Mouse (Mus musculus): ENCODE results near the gene Hdhd5. TPM values are rescaled to one million over a fixed set of nuclear protein-coding genes. Genes with fewer than 3 reads are reported as not detected.
A peak's percentile ranks its signal among the peaks of the same experiment; 100 is the strongest.

The Hdhd5 gene
- polyA plus RNA-seq, 1 experiment from 2014 or later, result 15.7 TPM

GRCm38 (mm10) chr6:120496544-120496943 lies 34.6 kb downstream of the Hdhd5 start:
- DNase-seq (ENCODE audit: low spot score) (no peak), ATAC-seq (ENCODE audit: insufficient read depth, low FRiP score, low TSS enrichment) (no peak)
- Histone ChIP-seq H3K36me3 (ENCODE audit: control insufficient read depth, insufficient read depth, low read length) (no peaks in the 10 kb centered on the region), H3K4me1 (ENCODE audit: control insufficient read depth, insufficient read depth, low read length) (peaks cover 13% of the 10 kb centered on the region), H3K4me3 (ENCODE audit: low read depth, low read length) (no peak overlapping the region), H3K27ac (ENCODE audit: low read depth, low read length) (no peak overlapping the region), H3K9me3 (ENCODE audit: control insufficient read depth, low read length) (no peaks in the 10 kb centered on the region), H3K9ac (ENCODE audit: low read length) (no peak overlapping the region), H3K4me2 (ENCODE audit: low read depth) (no peak overlapping the region), H3K27me3 (ENCODE audit: control insufficient read depth, insufficient read depth, low read length) (peaks cover 18% of the 10 kb centered on the region)
- WGBS, result 79% methylated on average over 3 of the region's 3 CpGs

GRCm38 (mm10) chr6:120493374-120494181 lies 37.5 kb downstream of the Hdhd5 start, which contains the start of gene Tmem121b:
Gene Tmem121b (minus strand): TSS chr6:120493807.
- no peaks in the 10 kb centered on the region for H3K36me3 ChIP-seq (ENCODE audit: control insufficient read depth, insufficient read depth, low read length)
- H3K4me1 ChIP-seq (ENCODE audit: control insufficient read depth, insufficient read depth, low read length), result peaks cover 13% of the 10 kb centered on the region
- WGBS, result under 1% methylated on average over 64 of the region's 84 CpGs
- peak within 1 kb of the TSS; percentile 82 for H3K9ac ChIP-seq (ENCODE audit: low read length)
- peaks cover 20% of the 10 kb centered on the region for H3K27me3 ChIP-seq (ENCODE audit: control insufficient read depth, insufficient read depth, low read length)
- H3K9me3 ChIP-seq (ENCODE audit: control insufficient read depth, low read length), result no peaks in the 10 kb centered on the region
- peak within 1 kb of the TSS; percentile 70 for H3K4me3 ChIP-seq (ENCODE audit: low read depth, low read length)
- H3K27ac ChIP-seq (ENCODE audit: low read depth, low read length), result peak within 1 kb of the TSS; percentile 81
- H3K4me2 ChIP-seq (ENCODE audit: low read depth), result peak within 1 kb of the TSS; percentile 89
- ATAC-seq (ENCODE audit: insufficient read depth, low FRiP score, low TSS enrichment) (peak; percentile 84), DNase-seq (ENCODE audit: low spot score) (peak; percentile 90)

- Histone ChIP-seq H3K9ac (ENCODE audit: low read length) (peak overlapping the region; percentile 82), H3K4me2 (ENCODE audit: low read depth) (peak overlapping the region; percentile 89), H3K4me3 (ENCODE audit: low read depth, low read length) (peak overlapping the region; percentile 70), H3K4me1 (ENCODE audit: control insufficient read depth, insufficient read depth, low read length) (peaks cover 13% of the 10 kb centered on the region), H3K9me3 (ENCODE audit: control insufficient read depth, low read length) (no peaks in the 10 kb centered on the region), H3K36me3 (ENCODE audit: control insufficient read depth, insufficient read depth, low read length) (no peaks in the 10 kb centered on the region), H3K27ac (ENCODE audit: low read depth, low read length) (peak overlapping the region; percentile 81), H3K27me3 (ENCODE audit: control insufficient read depth, insufficient read depth, low read length) (peaks cover 20% of the 10 kb centered on the region)
- under 1% methylated on average over 90 of the region's 95 CpGs for WGBS
- DNase-seq (ENCODE audit: low spot score), result peak; percentile 62
- ATAC-seq (ENCODE audit: insufficient read depth, low FRiP score, low TSS enrichment), result peak; percentile 14; the same call in 1 of the 2 replicates
Observed at GRCm38 (mm10) chr6:120492499-120493373, 38.4 kb downstream of the Hdhd5 start.

- H3K36me3 ChIP-seq (ENCODE audit: control insufficient read depth, insufficient read depth, low read length), result no peaks in the 10 kb centered on the region
- WGBS, result 12% methylated on average over 22 of the region's 22 CpGs
- DNase-seq (ENCODE audit: low spot score) (no peak), ATAC-seq (ENCODE audit: insufficient read depth, low FRiP score, low TSS enrichment) (0 out of 2 replicates have a peak, but pooled peaks have one; percentile 1)
- peak overlapping the region; percentile 70 for H3K4me3 ChIP-seq (ENCODE audit: low read depth, low read length)
- peaks cover 20% of the 10 kb centered on the region for H3K27me3 ChIP-seq (ENCODE audit: control insufficient read depth, insufficient read depth, low read length)
- peak overlapping the region; percentile 82 for H3K9ac ChIP-seq (ENCODE audit: low read length)
- peaks cover 13% of the 10 kb centered on the region for H3K4me1 ChIP-seq (ENCODE audit: control insufficient read depth, insufficient read depth, low read length)
- peak overlapping the region; percentile 89 for H3K4me2 ChIP-seq (ENCODE audit: low read depth)
- H3K9me3 ChIP-seq (ENCODE audit: control insufficient read depth, low read length), result no peaks in the 10 kb centered on the region
- H3K27ac ChIP-seq (ENCODE audit: low read depth, low read length), result no peak overlapping the region
Observed at GRCm38 (mm10) chr6:120491862-120492498, 39.1 kb downstream of the Hdhd5 start.

GRCm38 (mm10) chr6:120491064-120491463 lies 40.1 kb downstream of the Hdhd5 start:
- Histone ChIP-seq H3K27ac (ENCODE audit: low read depth, low read length) (no peak overlapping the region), H3K9me3 (ENCODE audit: control insufficient read depth, low read length) (no peaks in the 10 kb centered on the region), H3K27me3 (ENCODE audit: control insufficient read depth, insufficient read depth, low read length) (peaks cover 20% of the 10 kb centered on the region), H3K36me3 (ENCODE audit: control insufficient read depth, insufficient read depth, low read length) (no peaks in the 10 kb centered on the region), H3K4me1 (ENCODE audit: control insufficient read depth, insufficient read depth, low read length) (peaks cover 13% of the 10 kb centered on the region), H3K9ac (ENCODE audit: low read length) (no peak overlapping the region), H3K4me3 (ENCODE audit: low read depth, low read length) (no peak overlapping the region), H3K4me2 (ENCODE audit: low read depth) (no peak overlapping the region; the same call in 1 of the 2 replicates)
- ATAC-seq (ENCODE audit: insufficient read depth, low FRiP score, low TSS enrichment) (no peak), DNase-seq (ENCODE audit: low spot score) (no peak)
- WGBS, result 45% methylated on average over 7 of the region's 7 CpGs

GRCm38 (mm10) chr6:120489461-120489860 lies 41.7 kb downstream of the Hdhd5 start:
- H3K27me3 ChIP-seq (ENCODE audit: control insufficient read depth, insufficient read depth, low read length), result peaks cover 18% of the 10 kb centered on the region
- H3K4me3 ChIP-seq (ENCODE audit: low read depth, low read length), result no peak overlapping the region
- H3K9me3 ChIP-seq (ENCODE audit: control insufficient read depth, low read length), result no peaks in the 10 kb centered on the region
- no peak overlapping the region for H3K4me2 ChIP-seq (ENCODE audit: low read depth)
- DNase-seq (ENCODE audit: low spot score) (no peak), ATAC-seq (ENCODE audit: insufficient read depth, low FRiP score, low TSS enrichment) (no peak)
- 61% methylated on average over 2 of the region's 2 CpGs for WGBS
- peaks cover 13% of the 10 kb centered on the region for H3K4me1 ChIP-seq (ENCODE audit: control insufficient read depth, insufficient read depth, low read length)
- H3K36me3 ChIP-seq (ENCODE audit: control insufficient read depth, insufficient read depth, low read length), result no peaks in the 10 kb centered on the region
- H3K9ac ChIP-seq (ENCODE audit: low read length), result no peak overlapping the region
- H3K27ac ChIP-seq (ENCODE audit: low read depth, low read length), result no peak overlapping the region

GRCm38 (mm10) chr6:120488647-120489046 lies 42.5 kb downstream of the Hdhd5 start:
- ATAC-seq (ENCODE audit: insufficient read depth, low FRiP score, low TSS enrichment), result no peak
- H3K4me1 ChIP-seq (ENCODE audit: control insufficient read depth, insufficient read depth, low read length), result peaks cover 13% of the 10 kb centered on the region
- no peak overlapping the region for H3K4me2 ChIP-seq (ENCODE audit: low read depth)
- no peak for DNase-seq (ENCODE audit: low spot score)
- H3K36me3 ChIP-seq (ENCODE audit: control insufficient read depth, insufficient read depth, low read length), result no peaks in the 10 kb centered on the region
- peaks cover 16% of the 10 kb centered on the region for H3K27me3 ChIP-seq (ENCODE audit: control insufficient read depth, insufficient read depth, low read length)
- no peak overlapping the region for H3K27ac ChIP-seq (ENCODE audit: low read depth, low read length)
- 71% methylated on average over 3 of the region's 3 CpGs for WGBS
- no peak overlapping the region for H3K4me3 ChIP-seq (ENCODE audit: low read depth, low read length)
- no peak overlapping the region for H3K9ac ChIP-seq (ENCODE audit: low read length)
- no peaks in the 10 kb centered on the region for H3K9me3 ChIP-seq (ENCODE audit: control insufficient read depth, low read length)

- Histone ChIP-seq H3K36me3 (ENCODE audit: control insufficient read depth, insufficient read depth, low read length) (no peaks in the 10 kb centered on the region), H3K27ac (ENCODE audit: low read depth, low read length) (no peak overlapping the region), H3K9ac (ENCODE audit: low read length) (no peak overlapping the region), H3K9me3 (ENCODE audit: control insufficient read depth, low read length) (no peaks in the 10 kb centered on the region), H3K4me2 (ENCODE audit: low read depth) (no peak overlapping the region), H3K4me1 (ENCODE audit: control insufficient read depth, insufficient read depth, low read length) (no peaks in the 10 kb centered on the region), H3K27me3 (ENCODE audit: control insufficient read depth, insufficient read depth, low read length) (no peaks in the 10 kb centered on the region; the same call in 1 of the 2 replicates), H3K4me3 (ENCODE audit: low read depth, low read length) (no peak overlapping the region)
- DNase-seq (ENCODE audit: low spot score) (no peak), ATAC-seq (ENCODE audit: insufficient read depth, low FRiP score, low TSS enrichment) (no peak)
- 76% methylated on average over 8 of the region's 8 CpGs for WGBS
Observed at GRCm38 (mm10) chr6:120486051-120486510, 45.0 kb downstream of the Hdhd5 start.

Measured in neural tube, embryonic 11.5 days (tissue).